Mouse (Mus musculus): ENCODE data around the gene Scn5a.

- TF ChIP-seq CTCF (IDR thresholded peaks at IDR 0.05; ENCODE audit: extremely low read depth, insufficient read length, insufficient replicate concordance, low read depth, low read length) (no peak), POLR2A (IDR thresholded peaks at IDR 0.05; ENCODE audit: low read depth, low read length) (no peak)
These were observed 105.1 kb downstream of the Scn5a start for GRCm38 (mm10) chr9:119473608-119474164.
